Mouse (Mus musculus) forebrain, postnatal 0 days (tissue): Measurements from ENCODE around the gene Olfr1015. TPM values are rescaled to one million over a fixed set of nuclear protein-coding genes. Genes with fewer than 3 reads are reported as not detected.

Experiments used
- ATAC-seq: fragments of 200-750 bp; cut with Nextera tagmentation; 2 replicates; pipeline ENCODE4 v1.8.0; 2017; ENCODE audit warnings: mild to moderate bottlenecking, moderate library complexity
- DNase-seq: peaks from one replicate; pipeline ENCODE4 v3.0.0-alpha.2; 2015
- H3K27ac ChIP-seq: fragments of 300-500 bp; sonication (generic); 2 replicates; pipeline ENCODE4 v1.5.1; 2014; ENCODE audit warnings: low read depth, mild to moderate bottlenecking, antibody characterized with exemption, low read length, moderate library complexity, mixed read lengths
- H3K27me3 ChIP-seq: fragments of 300-500 bp; sonication (generic); 2 replicates; pipeline ENCODE4 v1.6.1; 2014; ENCODE audit warnings: mild to moderate bottlenecking, low read length, mixed read lengths; ENCODE audit not compliant: insufficient read depth
- H3K36me3 ChIP-seq: fragments of 300-500 bp; sonication (generic); 2 replicates; pipeline ENCODE4 v1.6.1; 2014; ENCODE audit warnings: mild to moderate bottlenecking, moderate library complexity; ENCODE audit not compliant: insufficient read depth
- H3K4me1 ChIP-seq: fragments of 300-500 bp; sonication (generic); 2 replicates; pipeline ENCODE4 v1.6.1; 2014; ENCODE audit warnings: antibody characterized with exemption; ENCODE audit not compliant: insufficient read depth
- H3K4me2 ChIP-seq: fragments of 300-500 bp; sonication (generic); 2 replicates; pipeline ENCODE4 v1.6.1; 2014; ENCODE audit warnings: low read depth, mild to moderate bottlenecking, moderate library complexity
- H3K4me3 ChIP-seq: fragments of 300-500 bp; sonication (generic); 2 replicates; pipeline ENCODE4 v1.5.1; 2014; ENCODE audit warnings: low read depth, low read length, mixed read lengths
- H3K9ac ChIP-seq: fragments of 300-500 bp; sonication (generic); 2 replicates; pipeline ENCODE4 v1.6.1; 2014; ENCODE audit warnings: mild to moderate bottlenecking
- H3K9me3 ChIP-seq: fragments of 300-500 bp; sonication (generic); 2 replicates; pipeline ENCODE4 v1.6.1; 2016; ENCODE audit warnings: low read length
- CTCF ChIP-seq: sonication (generic); IDR thresholded peaks from 2 replicates; pipeline ENCODE4 v1.5.1; 2016; ENCODE audit warnings: antibody characterized with exemption, control low read depth, low read depth
- polyA plus RNA-seq: library from polyadenylated mRNA; unstranded; fragments of >200 nt; fragmentation: Nextera tagmentation; extraction: Ambion mirVana; gene quantifications from 2 replicates; pipeline ENCODE4 v1.2.1, GENCODE M21; 2015
- total RNA-seq: library from RNA; depleted of rRNA; stranded (reverse); fragments of >200 nt; gene quantifications from 2 replicates; pipeline ENCODE4 v1.2.3, GENCODE M21; 2014; rRNA removed

The Olfr1015 gene
- total and polyA plus RNA-seq, 2 experiments from 2014 or later, result not detected

DNA sequence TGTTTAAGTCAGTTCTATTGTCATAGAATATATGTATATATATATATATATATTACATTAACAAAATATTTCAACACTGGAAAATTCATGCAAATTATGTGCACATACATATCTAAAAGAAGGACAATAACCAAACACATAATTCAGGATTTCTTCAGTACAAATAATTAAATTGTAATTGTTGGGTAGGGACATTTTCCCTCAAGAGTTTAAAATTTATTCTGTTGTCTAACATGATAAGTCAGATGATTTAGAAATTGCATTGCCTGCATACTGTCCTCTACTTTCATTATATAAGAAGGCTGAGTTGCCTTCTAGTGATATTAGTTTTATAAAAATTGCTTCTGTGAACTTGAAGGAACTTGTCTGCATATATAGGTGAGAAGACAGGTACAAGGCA is 36.4 kb downstream of the Olfr1015 start, which contains the start of gene Olfr1018:
TSS of gene Olfr1018 (plus strand) at position 301 of the 400 bp plus-strand sequence.
- Histone ChIP-seq H3K9ac (no peak within 1 kb of the TSS), H3K4me3 (no peak within 1 kb of the TSS), H3K4me1 (no peaks in the 10 kb centered on the region), H3K36me3 (no peaks in the 10 kb centered on the region), H3K4me2 (no peak within 1 kb of the TSS), H3K27me3 (no peaks in the 10 kb centered on the region), H3K27ac (no peak within 1 kb of the TSS), H3K9me3 (no peaks in the 10 kb centered on the region)
- DNase-seq (no peak), ATAC-seq (no peak)
- TF ChIP-seq CTCF, result no peak

Other genes with a start within 250 kb of the Olfr1015 start
- not detected in 2 replicates for gene Olfr996, start 202.8 kb upstream of the Olfr1015 start, total RNA-seq
- not detected in 2 replicates for gene Olfr996, start 202.8 kb upstream of the Olfr1015 start, polyA plus RNA-seq
- not detected in 2 replicates for gene Olfr998, start 193.1 kb upstream of the Olfr1015 start, total RNA-seq
- not detected in 2 replicates for gene Olfr998, start 193.1 kb upstream of the Olfr1015 start, polyA plus RNA-seq
- gene Olfr1000, start 170.1 kb upstream of the Olfr1015 start, total RNA-seq, result not detected in 2 replicates
- not detected in 2 replicates for gene Olfr1000, start 170.1 kb upstream of the Olfr1015 start, polyA plus RNA-seq
- not detected in 2 replicates for gene Olfr1002, start 131.3 kb upstream of the Olfr1015 start, total RNA-seq
- gene Olfr1002, start 131.3 kb upstream of the Olfr1015 start, polyA plus RNA-seq, result not detected in 2 replicates
- gene Olfr154, start 117.6 kb upstream of the Olfr1015 start, total RNA-seq, result not detected in 2 replicates
- not detected in 2 replicates for gene Olfr154, start 117.6 kb upstream of the Olfr1015 start, polyA plus RNA-seq
- gene Olfr1006, start 103.2 kb upstream of the Olfr1015 start, total RNA-seq, result not detected in 2 replicates
- gene Olfr1006, start 103.2 kb upstream of the Olfr1015 start, polyA plus RNA-seq, result not detected in 2 replicates
- not detected in 2 replicates for gene Olfr1008, start 92.6 kb upstream of the Olfr1015 start, total RNA-seq
- not detected in 2 replicates for gene Olfr1008, start 92.6 kb upstream of the Olfr1015 start, polyA plus RNA-seq
- gene Olfr1009, start 66.6 kb upstream of the Olfr1015 start, total RNA-seq, result not detected in 2 replicates
- gene Olfr1009, start 66.6 kb upstream of the Olfr1015 start, polyA plus RNA-seq, result not detected in 2 replicates
- not detected in 2 replicates for gene Olfr1012, start 19.3 kb upstream of the Olfr1015 start, total RNA-seq
- gene Olfr1012, start 19.3 kb upstream of the Olfr1015 start, polyA plus RNA-seq, result not detected in 2 replicates
- not detected in 2 replicates for gene Olfr1013, start 14.9 kb upstream of the Olfr1015 start, total RNA-seq
- not detected in 2 replicates for gene Olfr1013, start 14.9 kb upstream of the Olfr1015 start, polyA plus RNA-seq
- not detected in 2 replicates for gene Olfr1014, start 9.3 kb upstream of the Olfr1015 start, total RNA-seq
- not detected in 2 replicates for gene Olfr1014, start 9.3 kb upstream of the Olfr1015 start, polyA plus RNA-seq
- not detected in 2 replicates for gene Olfr1016, start 20.5 kb downstream of the Olfr1015 start, total RNA-seq
- not detected in 2 replicates for gene Olfr1016, start 20.5 kb downstream of the Olfr1015 start, polyA plus RNA-seq
- not detected in 2 replicates for gene Olfr1018, start 36.5 kb downstream of the Olfr1015 start, total RNA-seq
- not detected in 2 replicates for gene Olfr1018, start 36.5 kb downstream of the Olfr1015 start, polyA plus RNA-seq
- 0.08 TPM in 1 of 2 replicates, not detected in the other for gene Olfr1019, start 63.5 kb downstream of the Olfr1015 start, total RNA-seq
- gene Olfr1019, start 63.5 kb downstream of the Olfr1015 start, polyA plus RNA-seq, result not detected in 2 replicates
- not detected in 2 replicates for gene Olfr1020, start 65.0 kb downstream of the Olfr1015 start, total RNA-seq
- gene Olfr1020, start 65.0 kb downstream of the Olfr1015 start, polyA plus RNA-seq, result not detected in 2 replicates
- not detected in 2 replicates for gene Olfr1022, start 86.6 kb downstream of the Olfr1015 start, total RNA-seq
- gene Olfr1022, start 86.6 kb downstream of the Olfr1015 start, polyA plus RNA-seq, result not detected in 2 replicates
- not detected in 2 replicates for gene Olfr1023, start 103.6 kb downstream of the Olfr1015 start, total RNA-seq
- not detected in 2 replicates for gene Olfr1023, start 103.6 kb downstream of the Olfr1015 start, polyA plus RNA-seq
- gene Olfr1024, start 123.0 kb downstream of the Olfr1015 start, total RNA-seq, result not detected in 2 replicates
- gene Olfr1024, start 123.0 kb downstream of the Olfr1015 start, polyA plus RNA-seq, result not detected in 2 replicates
- not detected in 2 replicates for gene Olfr1025-ps1, start 133.2 kb downstream of the Olfr1015 start, total RNA-seq
- gene Olfr1025-ps1, start 133.2 kb downstream of the Olfr1015 start, polyA plus RNA-seq, result not detected in 2 replicates
- gene Olfr1026, start 139.5 kb downstream of the Olfr1015 start, total RNA-seq, result not detected in 2 replicates
- not detected in 2 replicates for gene Olfr1026, start 139.5 kb downstream of the Olfr1015 start, polyA plus RNA-seq
- not detected in 2 replicates for gene Olfr1028, start 168.4 kb downstream of the Olfr1015 start, total RNA-seq
- gene Olfr1028, start 168.4 kb downstream of the Olfr1015 start, polyA plus RNA-seq, result not detected in 2 replicates
- not detected in 2 replicates for gene Olfr1029, start 191.9 kb downstream of the Olfr1015 start, total RNA-seq
- not detected in 2 replicates for gene Olfr1029, start 191.9 kb downstream of the Olfr1015 start, polyA plus RNA-seq
- gene Olfr1030, start 197.3 kb downstream of the Olfr1015 start, total RNA-seq, result not detected in 2 replicates
- not detected in 2 replicates for gene Olfr1030, start 197.3 kb downstream of the Olfr1015 start, polyA plus RNA-seq
- not detected in 2 replicates for gene Olfr1031, start 208.3 kb downstream of the Olfr1015 start, total RNA-seq
- not detected in 2 replicates for gene Olfr1031, start 208.3 kb downstream of the Olfr1015 start, polyA plus RNA-seq
- gene Olfr1032, start 223.5 kb downstream of the Olfr1015 start, total RNA-seq, result not detected in 2 replicates
- gene Olfr1032, start 223.5 kb downstream of the Olfr1015 start, polyA plus RNA-seq, result not detected in 2 replicates
- 0.05 and 0.08 TPM in 2 replicates for gene Olfr1033, start 238.6 kb downstream of the Olfr1015 start, total RNA-seq
- gene Olfr1033, start 238.6 kb downstream of the Olfr1015 start, polyA plus RNA-seq, result 1.1 and 1.2 TPM in 2 replicates